Mouse (Mus musculus): ENCODE data around the gene Ptprd. TPM values are rescaled to one million over a fixed set of nuclear protein-coding genes. Genes with fewer than 3 reads are reported as not detected.

Ptprd gene
- polyA plus RNA-seq, 1 experiment from 2014 or later, result not detected

GRCm38 (mm10) chr4:77710231-77710630 lies 501.5 kb downstream of the Ptprd start:
- Histone ChIP-seq H3K4me3 (ENCODE audit: inconsistent target) (no peak overlapping the region), H3K79me2 (ENCODE audit: inconsistent target) (no peaks in the 10 kb centered on the region), H3K27ac (no peak overlapping the region), H3K36me3 (ENCODE audit: inconsistent target) (no peaks in the 10 kb centered on the region)
- 97% methylated on average over 2 of the region's 2 CpGs for WGBS (ENCODE audit: missing documents)

- no peak overlapping the region for H3K27ac ChIP-seq
- no peaks in the 10 kb centered on the region for H3K36me3 ChIP-seq (ENCODE audit: inconsistent target)
- H3K79me2 ChIP-seq (ENCODE audit: inconsistent target), result no peaks in the 10 kb centered on the region
- no peak overlapping the region for H3K4me3 ChIP-seq (ENCODE audit: inconsistent target)
- 64% methylated on average over 2 of the region's 2 CpGs for WGBS (ENCODE audit: missing documents)
Observed at GRCm38 (mm10) chr4:77698294-77698693, 513.5 kb downstream of the Ptprd start.

GRCm38 (mm10) chr4:77675798-77676197 lies 536.0 kb downstream of the Ptprd start:
- Histone ChIP-seq H3K27ac (no peak overlapping the region), H3K79me2 (ENCODE audit: inconsistent target) (no peaks in the 10 kb centered on the region), H3K4me3 (ENCODE audit: inconsistent target) (no peak overlapping the region), H3K36me3 (ENCODE audit: inconsistent target) (no peaks in the 10 kb centered on the region)
- WGBS (ENCODE audit: missing documents), result 46% methylated on average over 1 of the region's 1 CpGs

GRCm38 (mm10) chr4:77664761-77665160 lies 547.0 kb downstream of the Ptprd start:
- 75% methylated on average over 2 of the region's 2 CpGs for WGBS (ENCODE audit: missing documents)
- Histone ChIP-seq H3K79me2 (ENCODE audit: inconsistent target) (no peaks in the 10 kb centered on the region), H3K27ac (no peak overlapping the region), H3K36me3 (ENCODE audit: inconsistent target) (no peaks in the 10 kb centered on the region), H3K4me3 (ENCODE audit: inconsistent target) (no peak overlapping the region)

- Histone ChIP-seq H3K36me3 (ENCODE audit: inconsistent target) (no peaks in the 10 kb centered on the region), H3K4me3 (ENCODE audit: inconsistent target) (no peak overlapping the region), H3K27ac (no peak overlapping the region), H3K79me2 (ENCODE audit: inconsistent target) (no peaks in the 10 kb centered on the region)
- 82% methylated on average over 1 of the region's 1 CpGs for WGBS (ENCODE audit: missing documents)
Observed at GRCm38 (mm10) chr4:77662309-77662708, 549.5 kb downstream of the Ptprd start.

GRCm38 (mm10) chr4:77655669-77656068 lies 556.1 kb downstream of the Ptprd start:
- Histone ChIP-seq H3K27ac (no peak overlapping the region), H3K4me3 (ENCODE audit: inconsistent target) (no peak overlapping the region), H3K36me3 (ENCODE audit: inconsistent target) (no peaks in the 10 kb centered on the region), H3K79me2 (ENCODE audit: inconsistent target) (no peaks in the 10 kb centered on the region)
- 92% methylated on average over 1 of the region's 1 CpGs for WGBS (ENCODE audit: missing documents)

- H3K4me3 ChIP-seq (ENCODE audit: inconsistent target), result no peak overlapping the region
- H3K79me2 ChIP-seq (ENCODE audit: inconsistent target), result no peaks in the 10 kb centered on the region
- WGBS (ENCODE audit: missing documents), result 75% methylated on average over 3 of the region's 3 CpGs
- H3K27ac ChIP-seq, result no peak overlapping the region
- H3K36me3 ChIP-seq (ENCODE audit: inconsistent target), result no peaks in the 10 kb centered on the region
Observed at GRCm38 (mm10) chr4:77649615-77650325, 562.0 kb downstream of the Ptprd start.

- Histone ChIP-seq H3K79me2 (ENCODE audit: inconsistent target) (no peaks in the 10 kb centered on the region), H3K36me3 (ENCODE audit: inconsistent target) (no peaks in the 10 kb centered on the region), H3K27ac (no peak overlapping the region), H3K4me3 (ENCODE audit: inconsistent target) (no peak overlapping the region)
- WGBS (ENCODE audit: missing documents), result 92% methylated on average over 2 of the region's 2 CpGs
Observed at GRCm38 (mm10) chr4:77648911-77649310, 562.9 kb downstream of the Ptprd start.

GRCm38 (mm10) chr4:77647451-77648137 lies 564.2 kb downstream of the Ptprd start:
- Histone ChIP-seq H3K79me2 (ENCODE audit: inconsistent target) (no peaks in the 10 kb centered on the region), H3K27ac (no peak overlapping the region), H3K4me3 (ENCODE audit: inconsistent target) (no peak overlapping the region), H3K36me3 (ENCODE audit: inconsistent target) (no peaks in the 10 kb centered on the region)
- 81% methylated on average over 5 of the region's 5 CpGs for WGBS (ENCODE audit: missing documents)

- no peak overlapping the region for H3K27ac ChIP-seq
- no peaks in the 10 kb centered on the region for H3K79me2 ChIP-seq (ENCODE audit: inconsistent target)
- H3K4me3 ChIP-seq (ENCODE audit: inconsistent target), result no peak overlapping the region
- no peaks in the 10 kb centered on the region for H3K36me3 ChIP-seq (ENCODE audit: inconsistent target)
Observed at GRCm38 (mm10) chr4:77644435-77644834, 567.3 kb downstream of the Ptprd start.

- Histone ChIP-seq H3K79me2 (ENCODE audit: inconsistent target) (no peaks in the 10 kb centered on the region), H3K27ac (no peak overlapping the region), H3K36me3 (ENCODE audit: inconsistent target) (no peaks in the 10 kb centered on the region), H3K4me3 (ENCODE audit: inconsistent target) (no peak overlapping the region)
- WGBS (ENCODE audit: missing documents), result 77% methylated on average over 7 of the region's 7 CpGs
Observed at GRCm38 (mm10) chr4:77640022-77640421, 571.7 kb downstream of the Ptprd start.

- Histone ChIP-seq H3K79me2 (ENCODE audit: inconsistent target) (no peaks in the 10 kb centered on the region), H3K27ac (no peak overlapping the region), H3K36me3 (ENCODE audit: inconsistent target) (no peaks in the 10 kb centered on the region), H3K4me3 (ENCODE audit: inconsistent target) (no peak overlapping the region)
- 85% methylated on average over 1 of the region's 1 CpGs for WGBS (ENCODE audit: missing documents)
Observed at GRCm38 (mm10) chr4:77613129-77613528, 598.6 kb downstream of the Ptprd start.

GRCm38 (mm10) chr4:77586624-77587023 lies 625.1 kb downstream of the Ptprd start:
- H3K27ac ChIP-seq, result no peak overlapping the region
- H3K4me3 ChIP-seq (ENCODE audit: inconsistent target), result no peak overlapping the region
- H3K79me2 ChIP-seq (ENCODE audit: inconsistent target), result no peaks in the 10 kb centered on the region
- H3K36me3 ChIP-seq (ENCODE audit: inconsistent target), result no peaks in the 10 kb centered on the region
- WGBS (ENCODE audit: missing documents), result 92% methylated on average over 1 of the region's 1 CpGs

- Histone ChIP-seq H3K36me3 (ENCODE audit: inconsistent target) (no peaks in the 10 kb centered on the region), H3K79me2 (ENCODE audit: inconsistent target) (no peaks in the 10 kb centered on the region), H3K4me3 (ENCODE audit: inconsistent target) (no peak overlapping the region), H3K27ac (no peak overlapping the region)
- 89% methylated on average over 1 of the region's 1 CpGs for WGBS (ENCODE audit: missing documents)
Observed at GRCm38 (mm10) chr4:77586222-77586621, 625.5 kb downstream of the Ptprd start.

GRCm38 (mm10) chr4:77558404-77559202 lies 653.2 kb downstream of the Ptprd start:
- H3K36me3 ChIP-seq (ENCODE audit: inconsistent target), result no peaks in the 10 kb centered on the region
- H3K27ac ChIP-seq, result no peak overlapping the region
- 23% methylated on average over 10 of the region's 14 CpGs for WGBS (ENCODE audit: missing documents)
- no peaks in the 10 kb centered on the region for H3K79me2 ChIP-seq (ENCODE audit: inconsistent target)
- no peak overlapping the region for H3K4me3 ChIP-seq (ENCODE audit: inconsistent target)
